Mouse (Mus musculus) embryonic stem cell, embryonic (primary cell): ENCODE data around the gene Fv1.

Source experiments
- CTCF ChIA-PET, 4 experiments: fragments of 300-600 bp in 2 of 4; fragments of 350-600 bp in 2 of 4; sonication (Branson Sonifier 250); formaldehyde crosslinking; loops; one replicate each; lab custom pipeline; 2022; ENCODE audit warnings: inconsistent platforms in 2 of 4; lab: Charles Lee
- POLR2A ChIA-PET, 4 experiments: fragments of 300-600 bp in 2 of 4; fragments of 350-600 bp in 2 of 4; sonication (Branson Sonifier 250); formaldehyde crosslinking; loops; one replicate each; lab custom pipeline; 2022; ENCODE audit warnings: antibody characterized with exemption in 4 of 4, inconsistent platforms in 1 of 4; lab: Charles Lee

The Fv1 gene

GRCm38 (mm10) chr4:147903601-147904000 is 34.8 kb downstream of the Fv1 start:
- POLR2A ChIA-PET, result interaction anchor here in 2 of 4 experiments (0.7 to 2.1 kb wide), 11 partner anchors 9 to 135 kb away, joined by 3 to 11 read pairs (median 4); partner anchors contain the start of genes Clcn6 (in 1 of the 2) and Mthfr (in 1 of the 2)
- CTCF ChIA-PET, result interaction anchor here in 3 of 4 experiments (1.0 to 2.0 kb wide), 3 partner anchors 9 to 15 kb away, joined by 3 to 8 read pairs (median 3); no protein-coding TSS in a partner anchor

- ChIA-PET CTCF (interaction anchor here in 3 of 4 experiments (0.6 to 2.0 kb wide), 6 partner anchors 13 to 49 kb away, joined by 3 to 8 read pairs (median 4); partner anchors contain the start of gene Plod1 (in 1 of the 3)), POLR2A (interaction anchor here (0.6 to 2.2 kb wide), 25 partner anchors 7 to 179 kb away, joined by 3 to 11 read pairs (median 4); partner anchors contain the start of genes Clcn6 (in 1 of the 4), Mthfr (in 1 of the 4) and Zfp933 (in 1 of the 4))
Measured at GRCm38 (mm10) chr4:147904313-147905089, 35.7 kb downstream of the Fv1 start, which contains the start of gene Mfn2. Gene Mfn2, minus strand, starts transcription at chr4:147904704.

- ChIA-PET CTCF (interaction anchor here (0.6 to 2.0 kb wide), 10 partner anchors 13 to 160 kb away, joined by 3 to 8 read pairs (median 4); no protein-coding TSS in a partner anchor), POLR2A (interaction anchor here in 3 of 4 experiments (0.6 to 2.2 kb wide), 25 partner anchors 8 to 181 kb away, joined by 3 to 8 read pairs (median 4); partner anchors contain the start of genes Clcn6 (in 1 of the 3), Mthfr (in 1 of the 3), Plod1 (in 1 of the 3) and Zfp933 (in 1 of the 3))
Measured at GRCm38 (mm10) chr4:147905090-147905659, 36.4 kb downstream of the Fv1 start.

DNA sequence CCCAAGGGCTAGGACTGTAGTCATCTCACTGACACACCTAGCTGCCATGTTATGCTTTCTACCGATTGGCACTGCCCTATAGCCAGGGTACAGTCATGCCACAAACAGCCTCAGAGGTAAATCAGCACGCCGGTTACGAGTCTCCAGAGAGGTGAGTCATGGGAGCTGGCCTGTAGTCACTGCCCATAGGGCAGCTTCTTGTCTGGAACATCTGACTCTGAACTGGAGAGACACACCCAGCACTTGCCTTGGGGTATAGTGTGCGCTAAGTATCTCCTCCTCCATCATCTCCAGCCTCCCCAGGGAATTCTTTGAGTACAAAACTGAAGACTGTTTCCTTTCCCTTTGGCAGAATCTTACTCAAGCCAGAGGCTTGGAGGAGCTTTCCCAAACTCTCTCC is 37.5 kb downstream of the Fv1 start:
- ChIA-PET CTCF (interaction anchor here in 2 of 4 experiments (1.0 to 2.0 kb wide), 3 partner anchors 12 to 15 kb away, joined by 3 to 6 read pairs (median 4); no protein-coding TSS in a partner anchor), POLR2A (interaction anchor here in 1 of 4 experiments (0.9 to 2.2 kb wide), 9 partner anchors 10 to 146 kb away, joined by 3 to 8 read pairs (median 5); partner anchors contain the start of genes Plod1 and Zfp984)

DNA sequence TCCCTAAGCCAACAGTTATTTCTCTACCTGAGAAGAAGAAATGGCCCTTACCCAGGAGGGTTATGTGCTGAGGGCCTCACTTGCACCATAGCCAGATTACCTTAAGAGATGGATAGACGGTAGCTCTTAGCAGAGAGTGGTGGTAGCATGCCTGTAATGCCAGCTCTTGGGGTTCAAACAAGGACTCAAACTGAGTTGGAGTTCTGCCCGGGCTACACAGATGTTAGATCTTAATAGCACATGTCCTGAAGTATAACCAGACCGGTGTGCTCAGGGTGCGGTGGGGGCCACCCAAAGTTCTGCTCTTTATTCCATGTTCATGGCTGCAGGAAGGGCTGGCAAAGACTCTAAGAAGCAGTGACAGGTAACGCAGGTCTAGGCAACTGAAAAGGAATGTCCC is 40.7 kb downstream of the Fv1 start:
- CTCF ChIA-PET, result no interaction called here
- POLR2A ChIA-PET, result interaction anchor here in 2 of 4 experiments (0.6 to 1.6 kb wide), 6 partner anchors 9 to 79 kb away, joined by 3 to 7 read pairs (median 4); no protein-coding TSS in a partner anchor

- CTCF ChIA-PET, result interaction anchor here (0.5 to 2.2 kb wide), 38 partner anchors 9 to 1402 kb away, joined by 3 to 11 read pairs (median 4); partner anchors contain the start of genes Clcn6 (in 2 of the 4), Mfn2 (in 2 of the 4), Mthfr (in 2 of the 4) and 2510039O18Rik (in 1 of the 4)
- POLR2A ChIA-PET, result interaction anchor here in 3 of 4 experiments (0.6 to 1.8 kb wide), 18 partner anchors 10 to 122 kb away, joined by 3 to 5 read pairs (median 3); partner anchors contain the start of genes Plod1 (in 3 of the 3), 2510039O18Rik (in 1 of the 3), Mfn2 (in 1 of the 3) and Mthfr (in 1 of the 3)
Measured at GRCm38 (mm10) chr4:147918459-147919121, 49.8 kb downstream of the Fv1 start.
